Mouse (Mus musculus) thymus, adult 2 months (tissue): ENCODE measurements around the gene Zdhhc13.

Experiments used
- CTCF ChIP-seq: fragments of 200-500 bp; IDR thresholded peaks from 2 replicates; pipeline ENCODE4 v1.5.1; 2012; ENCODE audit warnings: mild to moderate bottlenecking, control low read depth, low read length, moderate library complexity, borderline replicate concordance; ENCODE audit not compliant: control insufficient read depth, poor library complexity, insufficient read depth; ENCODE audit errors: extremely low read depth
- POLR2A ChIP-seq: fragments of 200-500 bp; IDR thresholded peaks from 2 replicates; pipeline ENCODE4 v1.6.1; 2012; ENCODE audit warnings: mild to moderate bottlenecking, low read length, control low read depth, moderate library complexity; ENCODE audit not compliant: control insufficient read depth, poor library complexity, insufficient read depth; ENCODE audit errors: extremely low read depth

DNA sequence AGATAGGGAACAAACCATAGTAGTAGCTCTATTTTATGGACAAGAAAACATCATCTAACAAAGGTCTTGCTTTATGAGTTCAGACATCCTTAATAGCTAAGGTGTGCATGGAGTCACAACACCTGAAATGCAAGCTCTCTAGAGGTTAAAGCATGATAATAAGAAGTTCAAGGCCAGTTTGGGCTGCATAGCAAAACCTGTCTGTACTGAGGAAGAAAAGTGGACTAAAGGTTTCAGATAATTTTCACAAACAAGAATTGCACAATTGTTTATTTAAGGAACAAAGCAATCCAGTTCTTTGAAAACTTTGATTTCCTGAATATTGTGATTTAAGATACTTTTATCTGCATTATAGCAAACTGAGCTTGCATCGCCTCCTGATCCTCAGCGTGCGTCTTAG, 34.8 kb downstream of the Zdhhc13 start:
- TF ChIP-seq POLR2A (no peak), CTCF (no peak)
